Mouse (Mus musculus) gastrocnemius, postnatal 4 days (tissue): Measurements from ENCODE around the gene Inpp5a. TPM values are rescaled to one million over a fixed set of nuclear protein-coding genes. Genes with fewer than 3 reads are reported as not detected.

Experiments
- DNase-seq, 2 experiments: peaks; one replicate each; pipeline ENCODE4 v3.0.0; 2021 to 2022; ENCODE audit warnings: low spot score in 2 of 2, mixed read lengths in 2 of 2
- total RNA-seq, 2 experiments: library from RNA; stranded (reverse); gene quantifications; 2 replicates each; pipeline ENCODE4 v1.2.3; 2021

The Inpp5a gene
- total RNA-seq, 2 experiments from 2014 or later, result 104 TPM

GRCm38 (mm10) chr7:139439922-139440895, 51.3 kb downstream of the Inpp5a start:
- no peak for DNase-seq

GRCm38 (mm10) chr7:139441022-139441421, 52.1 kb downstream of the Inpp5a start:
- no peak for DNase-seq

- no peak for DNase-seq
Measured at GRCm38 (mm10) chr7:139441761-139442211, 52.9 kb downstream of the Inpp5a start.

- no peak for DNase-seq
Measured at GRCm38 (mm10) chr7:139445621-139446020, 56.7 kb downstream of the Inpp5a start.

GRCm38 (mm10) chr7:139447381-139447780, 58.5 kb downstream of the Inpp5a start:
- DNase-seq, result no peak

- DNase-seq, result no peak
Measured at GRCm38 (mm10) chr7:139450186-139450998, 61.5 kb downstream of the Inpp5a start.

GRCm38 (mm10) chr7:139451711-139452110, 62.8 kb downstream of the Inpp5a start:
- DNase-seq, result no peak

- no peak for DNase-seq
Measured at GRCm38 (mm10) chr7:139452199-139452598, 63.3 kb downstream of the Inpp5a start.

- DNase-seq, result no peak
Measured at GRCm38 (mm10) chr7:139453198-139453597, 64.3 kb downstream of the Inpp5a start.

- no peak for DNase-seq
Measured at GRCm38 (mm10) chr7:139454285-139454684, 65.4 kb downstream of the Inpp5a start.

GRCm38 (mm10) chr7:139456759-139457158, 67.8 kb downstream of the Inpp5a start:
- no peak for DNase-seq

- DNase-seq, result no peak
Measured at GRCm38 (mm10) chr7:139461344-139461743, 72.4 kb downstream of the Inpp5a start.

GRCm38 (mm10) chr7:139462142-139462541, 73.2 kb downstream of the Inpp5a start:
- no peak for DNase-seq

- no peak for DNase-seq
Measured at GRCm38 (mm10) chr7:139465538-139465937, 76.6 kb downstream of the Inpp5a start.

- DNase-seq, result no peak
Measured at GRCm38 (mm10) chr7:139466484-139467176, 77.7 kb downstream of the Inpp5a start.

- no peak for DNase-seq
Measured at GRCm38 (mm10) chr7:139467177-139467895, 78.4 kb downstream of the Inpp5a start.

- DNase-seq, result no peak
Measured at GRCm38 (mm10) chr7:139467896-139468279, 79.0 kb downstream of the Inpp5a start.

GRCm38 (mm10) chr7:139468440-139468839, 79.5 kb downstream of the Inpp5a start:
- DNase-seq, result peak in 1 of 2 experiments; percentile 25

GRCm38 (mm10) chr7:139469457-139469856, 80.5 kb downstream of the Inpp5a start:
- DNase-seq, result no peak

GRCm38 (mm10) chr7:139470481-139470880, 81.6 kb downstream of the Inpp5a start:
- no peak for DNase-seq
